Mouse (Mus musculus) lung, adult 2 months (tissue): ENCODE data around the gene Trim50.

Experiments
- CTCF ChIP-seq: fragments of 200-500 bp; IDR thresholded peaks from 2 replicates; pipeline ENCODE4 v1.5.1; 2011; ENCODE audit warnings: mild to moderate bottlenecking, low read length, control low read depth; ENCODE audit not compliant: insufficient read depth
- POLR2A ChIP-seq: fragments of 200-500 bp; IDR thresholded peaks from 2 replicates; pipeline ENCODE4 v1.6.1; 2011; ENCODE audit warnings: low read depth, mild to moderate bottlenecking, control low read depth, low read length, borderline replicate concordance; ENCODE audit errors: extremely low read depth

DNA sequence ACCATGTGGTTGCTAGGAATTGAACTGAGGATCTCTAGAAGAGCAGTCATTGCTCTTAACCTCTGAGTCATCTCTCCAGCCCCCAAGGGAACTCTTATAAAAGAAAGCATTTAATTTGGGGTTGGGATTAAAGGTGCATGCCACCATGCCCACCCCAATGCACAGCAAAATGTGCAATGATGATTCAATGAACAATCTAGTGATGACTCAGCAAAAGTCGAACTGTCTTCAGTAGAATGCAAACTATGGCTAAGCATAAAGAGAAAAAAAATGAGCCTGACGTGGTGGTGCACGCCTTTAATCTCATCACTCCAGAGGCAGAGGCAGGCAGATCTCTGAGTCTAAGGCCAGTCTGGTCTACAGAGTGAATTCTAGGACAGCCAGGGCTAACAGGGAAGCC, 9.5 kb downstream of the Trim50 start:
- no peak for TF ChIP-seq POLR2A
- no peak for TF ChIP-seq CTCF
